Mouse (Mus musculus) liver, embryonic 13.5 days (tissue): ENCODE measurements around the gene Acot13. TPM values are rescaled to one million over a fixed set of nuclear protein-coding genes. Genes with fewer than 3 reads are reported as not detected.
"Not testable (repeated sequence)": the region's sequence is repeated elsewhere in the genome, so short reads cannot be mapped to it uniquely, and the experiment has no call there.

ENCODE experiments used
- ATAC-seq: fragments of 200-750 bp; cut with Nextera tagmentation; 2 replicates; pipeline ENCODE4 v1.8.0; 2017; ENCODE audit warnings: low read depth, mild to moderate bottlenecking, moderate number of reproducible peaks, moderate library complexity
- DNase-seq: peaks from one replicate; pipeline ENCODE4 v3.0.0; 2022
- H3K27ac ChIP-seq: fragments of 300-500 bp; sonication (generic); 2 replicates; pipeline ENCODE4 v1.5.1; 2015; ENCODE audit warnings: moderate library complexity, mild to moderate bottlenecking, inconsistent platforms
- H3K27me3 ChIP-seq: fragments of 300-500 bp; sonication (generic); 2 replicates; pipeline ENCODE4 v1.6.1; 2015; ENCODE audit warnings: mild to moderate bottlenecking, inconsistent platforms
- H3K36me3 ChIP-seq: fragments of 300-500 bp; sonication (generic); 2 replicates; pipeline ENCODE4 v1.6.1; 2015; ENCODE audit warnings: mild to moderate bottlenecking, inconsistent platforms
- H3K4me1 ChIP-seq: fragments of 300-500 bp; sonication (generic); replicated peaks from 2 replicates; pipeline ENCODE4 v1.6.1; 2015; ENCODE audit warnings: inconsistent platforms
- H3K4me2 ChIP-seq: fragments of 300-500 bp; sonication (generic); 2 replicates; pipeline ENCODE4 v1.6.1; 2015; ENCODE audit warnings: inconsistent platforms, mild to moderate bottlenecking, moderate library complexity
- H3K4me3 ChIP-seq: fragments of 300-500 bp; sonication (generic); replicated peaks from 2 replicates; pipeline ENCODE4 v1.5.1; 2015; ENCODE audit warnings: mild to moderate bottlenecking, inconsistent platforms
- H3K9ac ChIP-seq: fragments of 300-500 bp; sonication (generic); 2 replicates; pipeline ENCODE4 v1.6.1; 2015; ENCODE audit warnings: mild to moderate bottlenecking, inconsistent platforms
- H3K9me3 ChIP-seq: fragments of 300-500 bp; sonication (generic); replicated peaks from 2 replicates; pipeline ENCODE4 v1.6.1; 2016; ENCODE audit warnings: inconsistent platforms
- WGBS: fragments of 180-500 bp; shearing (Covaris S2); methylation state at CpG from one replicate; pipeline ENCODE4 v1.1.7; 2015; ENCODE audit not compliant: insufficient replicate concordance; 5-methylcytosine and 5-hydroxymethylcytosine counted together
- polyA plus RNA-seq: library from polyadenylated mRNA; unstranded; fragments of >200 nt; fragmentation: Nextera tagmentation; extraction: Ambion mirVana; gene quantifications from 2 replicates; pipeline ENCODE4 v1.2.1, GENCODE M21; 2015

The Acot13 gene
- polyA plus RNA-seq, 1 experiment from 2014 or later, result 68.0 TPM

DNA sequence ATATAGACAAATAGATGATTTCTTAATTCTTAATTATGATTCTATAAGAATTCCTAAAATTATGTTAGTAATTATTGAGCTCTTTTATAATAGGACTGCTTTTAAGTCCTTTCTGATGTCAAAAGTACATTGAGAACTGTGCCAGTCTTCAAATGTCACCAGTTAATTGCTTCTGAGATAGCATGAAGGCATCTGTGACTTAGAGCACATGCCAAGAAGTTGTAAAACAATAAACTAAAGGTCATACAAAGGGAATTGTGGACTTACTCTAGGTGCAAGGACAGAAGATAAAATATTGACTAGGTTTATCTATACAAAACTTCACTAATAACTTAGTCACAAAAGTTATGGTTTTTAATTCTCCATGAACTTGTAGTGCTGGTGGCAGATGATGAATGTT lies 27.8 kb upstream of the Acot13 start:
- Histone ChIP-seq H3K4me2 (no peak overlapping the region), H3K9me3 (no peaks in the 10 kb centered on the region), H3K4me3 (no peak overlapping the region), H3K9ac (no peak overlapping the region), H3K36me3 (no peaks in the 10 kb centered on the region), H3K27ac (no peak overlapping the region), H3K27me3 (no peaks in the 10 kb centered on the region), H3K4me1 (no peaks in the 10 kb centered on the region)
- ATAC-seq, result no peak
- DNase-seq, result no peak

DNA sequence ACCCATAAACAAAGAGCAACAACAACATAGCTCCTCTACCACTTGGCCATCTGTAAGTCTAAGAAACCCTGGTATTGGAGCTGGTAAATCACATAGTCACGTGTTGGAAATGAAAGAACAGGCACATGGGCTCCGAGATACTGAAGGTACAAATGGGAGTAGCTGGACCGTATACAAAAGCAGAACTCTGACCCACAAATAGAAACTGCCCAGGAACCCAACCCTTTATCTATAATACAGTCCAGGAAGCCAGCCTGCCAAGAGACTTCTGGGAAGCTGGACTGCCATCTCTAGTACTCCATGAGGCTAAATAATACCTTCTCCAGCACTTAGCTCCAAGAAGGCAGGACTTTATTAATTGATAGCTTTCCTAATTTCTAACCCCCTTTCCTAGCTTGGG lies 21.2 kb upstream of the Acot13 start:
- Histone ChIP-seq H3K4me2 (no peak overlapping the region), H3K4me1 (no peaks in the 10 kb centered on the region), H3K4me3 (no peak overlapping the region), H3K9me3 (no peaks in the 10 kb centered on the region), H3K27me3 (no peaks in the 10 kb centered on the region), H3K27ac (no peak overlapping the region), H3K9ac (no peak overlapping the region), H3K36me3 (no peaks in the 10 kb centered on the region)
- ATAC-seq (no peak), DNase-seq (no peak)
- 30% methylated on average over 3 of the region's 3 CpGs for WGBS

DNA sequence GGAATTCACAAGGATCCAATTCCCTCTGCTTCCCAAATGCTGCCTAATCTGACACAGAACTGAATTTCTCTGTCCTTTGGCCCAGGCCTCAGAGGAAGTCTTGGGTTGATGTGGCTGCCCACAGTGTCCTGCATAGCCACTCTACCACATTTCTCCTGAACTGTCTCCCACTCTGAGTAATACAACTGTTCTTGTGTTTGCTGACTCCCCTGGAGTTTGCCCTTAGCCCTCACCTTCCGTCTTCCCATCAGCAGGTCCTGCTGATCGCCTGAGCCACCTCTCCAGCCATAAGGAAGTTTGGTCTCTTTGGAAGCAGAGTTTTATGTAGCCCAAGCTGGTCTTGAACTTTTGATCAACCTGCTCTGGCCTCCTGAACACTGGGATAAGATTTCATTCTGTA lies 20.6 kb upstream of the Acot13 start:
- no peak for ATAC-seq

DNA sequence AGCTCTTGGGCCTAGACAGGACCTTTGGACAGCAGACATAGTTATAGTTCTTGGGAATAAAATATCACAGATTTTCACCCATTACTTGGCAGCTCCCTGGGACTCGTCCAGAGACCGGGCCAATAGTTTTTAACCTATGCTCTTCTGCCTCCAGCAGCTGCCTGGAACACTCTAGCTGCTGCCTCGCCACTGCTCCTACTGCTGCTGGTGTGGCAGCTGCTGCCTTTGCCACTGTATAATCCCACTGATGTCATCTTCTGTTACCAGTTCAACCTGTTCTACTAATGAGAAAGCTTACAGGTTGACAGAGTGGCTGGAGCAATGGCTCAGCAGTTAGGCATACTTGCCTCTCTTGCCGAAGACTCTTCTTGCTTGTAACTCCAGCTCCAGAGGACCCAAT lies 18.0 kb upstream of the Acot13 start:
- no peak overlapping the region for H3K9ac ChIP-seq
- 76% methylated on average over 4 of the region's 4 CpGs for WGBS

More for the DNA sequence above, 20.6 kb upstream of the Acot13 start:
- Histone ChIP-seq H3K4me2 (no peak overlapping the region), H3K4me1 (no peaks in the 10 kb centered on the region), H3K27me3 (no peaks in the 10 kb centered on the region), H3K4me3 (no peak overlapping the region), H3K9me3 (no peaks in the 10 kb centered on the region), H3K27ac (no peak overlapping the region), H3K36me3 (no peaks in the 10 kb centered on the region), H3K9ac (no peak overlapping the region)
- no peak for DNase-seq
- WGBS, result 61% methylated on average over 2 of the region's 2 CpGs

DNA sequence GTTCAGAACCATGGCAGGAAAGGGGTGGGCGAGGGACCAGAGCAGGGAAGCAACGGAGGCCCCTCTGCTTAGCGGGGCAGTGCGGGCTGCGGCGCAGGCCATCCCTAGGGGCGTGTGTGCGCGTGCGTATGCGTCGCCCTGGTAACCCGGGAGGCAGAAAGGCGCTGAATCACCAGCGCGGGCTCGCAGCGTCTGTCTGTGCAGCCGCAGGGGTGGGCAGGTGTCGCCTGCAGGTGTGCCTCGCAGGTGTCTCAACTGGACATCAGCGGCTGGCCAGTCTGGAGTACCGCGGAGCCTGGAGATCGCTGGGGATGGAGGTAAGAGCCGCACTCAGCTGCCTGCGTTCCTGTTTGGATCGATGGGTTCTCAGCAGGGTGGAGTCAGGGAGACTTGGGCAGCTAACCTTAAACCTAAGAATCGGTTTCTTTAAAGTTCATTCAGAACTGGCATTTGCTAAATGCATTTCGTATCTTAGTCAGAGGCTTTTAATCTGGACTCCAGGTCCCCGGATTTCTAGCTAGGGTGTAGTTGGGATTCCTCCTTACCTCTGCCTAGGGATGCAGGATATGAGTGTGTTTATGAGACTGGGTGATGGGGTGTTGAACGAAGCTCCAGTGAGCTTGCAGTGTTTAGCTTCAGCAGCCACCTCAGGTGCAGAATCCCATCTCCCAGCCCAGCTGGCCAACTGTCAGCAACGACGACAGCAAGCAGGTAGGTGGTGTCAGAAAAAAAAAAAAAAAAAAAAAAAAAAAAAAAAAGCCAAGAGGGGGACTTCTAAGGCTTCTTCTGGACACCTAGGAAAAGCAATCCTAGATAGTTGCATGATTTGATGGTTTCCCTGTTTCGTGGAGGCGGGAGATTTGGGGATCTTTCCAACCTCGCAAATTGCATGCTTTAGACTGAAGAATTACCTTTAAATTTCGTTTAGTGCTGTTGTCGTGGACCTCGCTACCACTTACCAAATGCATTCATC lies 13.9 kb upstream of the Acot13 start, which contains the start of gene D130043K22Rik:
Gene D130043K22Rik (plus strand): TSS at position 153 of the 973 bp plus-strand sequence.
- peak; percentile 65 for ATAC-seq
- DNase-seq, result peak; percentile 22

More for the DNA sequence above, 18.0 kb upstream of the Acot13 start:
- H3K4me3 ChIP-seq, result no peak overlapping the region
- DNase-seq, result no peak
- no peak for ATAC-seq
- H3K9me3 ChIP-seq, result no peaks in the 10 kb centered on the region
- H3K36me3 ChIP-seq, result no peaks in the 10 kb centered on the region
- peaks cover 9% of the 10 kb centered on the region for H3K4me1 ChIP-seq
- H3K27me3 ChIP-seq, result peaks cover 2% of the 10 kb centered on the region; the same call in 1 of the 2 replicates
- H3K27ac ChIP-seq, result no peak overlapping the region
- no peak overlapping the region for H3K4me2 ChIP-seq

DNA sequence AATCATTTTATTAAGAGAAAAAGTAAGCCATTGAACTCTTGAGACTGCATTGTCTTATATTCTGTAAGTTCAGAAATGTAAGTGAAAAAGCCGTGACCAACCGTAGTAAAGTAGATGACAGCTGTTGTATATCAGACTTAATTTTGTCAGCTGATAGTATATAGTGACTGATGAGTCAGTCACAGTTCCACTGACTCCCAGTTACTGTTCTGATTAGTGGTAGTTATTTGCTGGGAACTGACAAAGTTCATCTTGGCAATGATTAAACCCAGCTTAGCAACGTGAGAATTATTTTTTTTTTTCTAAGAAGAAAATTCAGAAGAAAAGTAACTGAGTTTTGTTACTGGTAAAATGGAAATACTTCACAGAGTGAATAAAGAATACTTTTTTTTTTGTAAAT lies 10.4 kb upstream of the Acot13 start:
- H3K36me3 ChIP-seq, result peaks cover 36% of the 10 kb centered on the region
- peaks cover 2% of the 10 kb centered on the region; the same call in 1 of the 2 replicates for H3K27me3 ChIP-seq
- 75% methylated on average over 3 of the region's 3 CpGs for WGBS
- ATAC-seq, result no peak
- peaks cover 13% of the 10 kb centered on the region for H3K4me1 ChIP-seq
- DNase-seq, result no peak
- H3K27ac ChIP-seq, result no peak overlapping the region
- H3K4me2 ChIP-seq, result no peak overlapping the region
- H3K9ac ChIP-seq, result no peak overlapping the region
- H3K9me3 ChIP-seq, result no peaks in the 10 kb centered on the region
- no peak overlapping the region for H3K4me3 ChIP-seq

More for the DNA sequence above, 13.9 kb upstream of the Acot13 start, which contains the start of gene D130043K22Rik:
- peak within 1 kb of the TSS; percentile 50 for H3K4me3 ChIP-seq
- H3K4me2 ChIP-seq, result peak within 1 kb of the TSS; percentile 66
- peaks cover 2% of the 10 kb centered on the region; the same call in 1 of the 2 replicates for H3K27me3 ChIP-seq
- WGBS, result 17% methylated on average over 40 of the region's 40 CpGs
- H3K4me1 ChIP-seq, result peaks cover 9% of the 10 kb centered on the region
- H3K9me3 ChIP-seq, result no peaks in the 10 kb centered on the region
- H3K27ac ChIP-seq, result no peak within 1 kb of the TSS
- peak within 1 kb of the TSS; percentile 8; the same call in 1 of the 2 replicates for H3K9ac ChIP-seq
- peaks cover 10% of the 10 kb centered on the region for H3K36me3 ChIP-seq

DNA sequence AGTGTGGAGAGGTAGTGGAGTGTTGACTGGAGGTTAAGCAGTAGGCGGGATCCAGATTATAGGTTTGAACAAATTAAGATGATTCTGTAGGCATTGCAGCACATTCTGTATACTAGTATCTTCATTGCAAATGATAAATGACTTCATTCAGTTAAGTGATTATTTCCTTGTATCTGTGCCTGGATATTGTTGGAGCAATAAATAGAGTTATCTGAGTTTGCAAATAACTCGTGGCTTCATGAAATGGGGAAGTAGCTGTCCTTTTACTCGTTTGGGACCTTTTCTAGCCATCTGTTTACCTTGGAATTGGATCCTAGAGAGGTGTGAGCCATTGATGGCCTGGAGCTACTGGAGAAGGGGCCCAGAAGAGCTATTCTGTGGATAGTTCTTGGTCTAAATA lies 8.5 kb upstream of the Acot13 start:
- WGBS, result 41% methylated on average over 3 of the region's 3 CpGs
- Histone ChIP-seq H3K4me2 (no peak overlapping the region), H3K9me3 (no peaks in the 10 kb centered on the region), H3K9ac (no peak overlapping the region), H3K4me1 (peaks cover 15% of the 10 kb centered on the region), H3K27ac (no peak overlapping the region), H3K36me3 (peaks cover 45% of the 10 kb centered on the region), H3K27me3 (no peaks in the 10 kb centered on the region), H3K4me3 (no peak overlapping the region)
- ATAC-seq (no peak), DNase-seq (no peak)

DNA sequence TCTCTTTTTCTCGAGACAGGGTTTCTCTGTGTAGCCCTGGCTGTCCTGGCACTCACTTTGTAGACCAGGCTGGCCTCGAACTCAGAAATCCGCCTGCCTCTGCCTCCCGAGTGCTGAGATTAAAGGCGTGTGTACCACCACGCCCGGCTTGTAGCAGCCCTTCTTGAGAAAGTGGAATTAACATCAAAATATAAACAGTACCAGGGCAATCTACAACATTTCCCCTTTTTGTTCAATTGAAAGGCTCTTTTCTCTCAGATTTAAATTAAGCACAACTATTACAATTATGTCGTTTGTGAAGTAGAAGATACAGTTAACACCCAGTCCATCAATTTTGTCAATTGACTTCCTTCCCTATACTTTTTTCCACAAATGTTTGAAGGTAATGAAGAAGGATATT lies 6.4 kb upstream of the Acot13 start:
- Histone ChIP-seq H3K36me3 (peaks cover 48% of the 10 kb centered on the region), H3K4me1 (peaks cover 32% of the 10 kb centered on the region)
- H3K4me3 ChIP-seq, H3K4me2 ChIP-seq, H3K9ac ChIP-seq, DNase-seq, H3K9me3 ChIP-seq, H3K27ac ChIP-seq, ATAC-seq, H3K27me3 ChIP-seq: not testable (repeated sequence)
- WGBS, result 82% methylated on average over 8 of the region's 8 CpGs

DNA sequence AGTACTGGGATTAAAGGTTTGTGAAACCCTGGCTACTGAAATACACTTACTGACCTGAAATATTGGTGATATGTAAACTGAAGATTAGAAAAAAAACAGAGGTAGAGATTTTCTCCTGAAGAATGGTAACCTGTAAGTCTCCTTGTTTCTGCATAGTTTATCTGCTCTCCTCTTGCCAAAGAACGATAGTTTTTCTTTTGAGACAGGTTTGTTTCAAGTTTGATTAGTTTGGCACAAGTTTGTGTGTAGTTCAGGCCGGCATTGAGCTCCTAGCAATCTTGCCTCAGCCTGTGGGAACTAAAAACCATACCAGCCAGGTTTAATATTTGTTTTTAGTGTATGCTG lies 1.4 kb upstream of the Acot13 start:
- peaks cover 44% of the 10 kb centered on the region for H3K4me1 ChIP-seq
- H3K4me3 ChIP-seq, result peak overlapping the region; percentile 97
- no peaks in the 10 kb centered on the region for H3K27me3 ChIP-seq
- no peak for DNase-seq
- WGBS, result 47% methylated on average over 2 of the region's 2 CpGs
- H3K9me3 ChIP-seq, result no peaks in the 10 kb centered on the region
- H3K36me3 ChIP-seq, result peaks cover 19% of the 10 kb centered on the region
- ATAC-seq, result no peak
- H3K27ac ChIP-seq, result peak overlapping the region; percentile 96; the same call in 1 of the 2 replicates
- H3K9ac ChIP-seq, result peak overlapping the region; percentile 97
- peak overlapping the region; percentile 82 for H3K4me2 ChIP-seq

DNA sequence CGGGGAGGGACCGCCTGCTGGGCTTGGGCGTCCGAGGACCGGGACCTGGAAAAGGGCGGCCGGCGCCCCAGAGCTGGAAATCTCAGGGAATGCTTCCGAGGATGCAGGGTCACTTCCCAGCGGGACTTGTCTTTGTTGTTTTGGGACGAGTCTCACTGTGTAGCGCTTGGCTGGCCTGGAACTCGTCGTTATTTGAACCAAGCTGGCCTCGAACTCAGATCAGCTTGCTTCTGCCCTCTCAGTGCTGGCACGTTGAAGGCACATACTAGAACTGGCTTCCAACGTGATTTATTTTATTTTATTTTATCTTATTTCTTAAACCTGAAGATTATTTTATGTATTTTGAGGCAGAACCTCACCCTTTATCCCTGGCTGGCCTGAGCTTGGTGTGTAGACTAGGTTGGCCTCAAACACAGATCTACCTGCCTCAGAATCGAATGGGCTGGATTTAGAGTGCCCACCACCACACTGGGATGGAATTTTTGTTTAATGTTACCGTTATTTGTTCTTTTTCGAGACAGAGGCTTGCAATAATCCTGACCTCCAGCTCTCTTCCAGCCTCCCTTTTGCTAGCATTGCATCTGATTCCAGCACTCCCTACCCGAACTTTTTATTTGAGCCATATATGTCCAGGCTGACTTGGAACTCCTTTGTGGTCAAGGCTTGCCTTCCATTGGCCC lies 931 bp upstream of the Acot13 start:
- no peak; the same call in 1 of the 2 replicates for ATAC-seq
- H3K9ac ChIP-seq, result peak overlapping the region; percentile 97
- 2% methylated on average over 21 of the region's 21 CpGs for WGBS
- H3K4me3 ChIP-seq, result peak overlapping the region; percentile 97
- peaks cover 44% of the 10 kb centered on the region for H3K4me1 ChIP-seq
- H3K36me3 ChIP-seq, result peaks cover 14% of the 10 kb centered on the region
- H3K27ac ChIP-seq, result peak overlapping the region; percentile 96
- no peaks in the 10 kb centered on the region for H3K9me3 ChIP-seq
- no peaks in the 10 kb centered on the region for H3K27me3 ChIP-seq
- DNase-seq, result no peak
- peak overlapping the region; percentile 82 for H3K4me2 ChIP-seq

DNA sequence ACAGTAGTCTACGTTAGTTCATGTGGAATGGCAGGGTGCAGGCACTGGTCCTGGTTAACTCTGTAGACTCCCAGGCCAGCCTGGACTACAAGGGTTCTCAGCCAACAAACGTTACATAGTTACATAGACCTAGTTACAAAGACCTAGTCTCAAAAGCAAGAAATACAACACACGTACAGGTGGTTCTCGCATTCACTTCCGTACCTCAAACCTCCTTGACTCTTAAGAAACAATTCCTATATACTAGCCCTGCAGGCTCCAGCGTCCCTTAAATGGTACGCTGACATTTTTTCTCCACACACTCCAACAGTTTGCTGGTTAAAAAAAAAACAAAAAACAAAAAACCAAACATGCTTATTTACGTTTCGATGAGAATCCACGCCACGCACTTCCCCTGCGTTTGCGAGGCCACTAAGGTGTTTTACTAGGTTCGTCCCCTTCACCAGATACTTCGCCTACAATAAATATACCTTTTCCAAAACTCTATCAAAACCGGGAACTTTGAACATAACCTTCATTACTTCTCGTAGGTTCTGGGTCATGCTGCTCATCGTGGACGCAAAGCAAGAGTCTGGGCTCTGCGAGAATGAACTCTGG lies 486 bp downstream of the Acot13 start:
- Histone ChIP-seq H3K27ac (peak overlapping the region; percentile 96), H3K4me1 (peaks cover 42% of the 10 kb centered on the region), H3K4me2 (peak overlapping the region; percentile 82), H3K27me3 (no peaks in the 10 kb centered on the region), H3K4me3 (peak overlapping the region; percentile 97), H3K36me3 (peaks cover 9% of the 10 kb centered on the region), H3K9me3 (no peaks in the 10 kb centered on the region), H3K9ac (peak overlapping the region; percentile 97)
- 1% methylated on average over 20 of the region's 20 CpGs for WGBS
- no peak for DNase-seq
- peak; percentile 10; the same call in 1 of the 2 replicates for ATAC-seq
